Mouse (Mus musculus): ENCODE results near the gene Arhgap31. TPM values are rescaled to one million over a fixed set of nuclear protein-coding genes. Genes with fewer than 3 reads are reported as not detected.
"Not testable (repeated sequence)": the region's sequence is repeated elsewhere in the genome, so short reads cannot be mapped to it uniquely, and the experiment has no call there.

Gene Arhgap31
- polyA plus RNA-seq, 1 experiment, result 7.0 TPM

DNA sequence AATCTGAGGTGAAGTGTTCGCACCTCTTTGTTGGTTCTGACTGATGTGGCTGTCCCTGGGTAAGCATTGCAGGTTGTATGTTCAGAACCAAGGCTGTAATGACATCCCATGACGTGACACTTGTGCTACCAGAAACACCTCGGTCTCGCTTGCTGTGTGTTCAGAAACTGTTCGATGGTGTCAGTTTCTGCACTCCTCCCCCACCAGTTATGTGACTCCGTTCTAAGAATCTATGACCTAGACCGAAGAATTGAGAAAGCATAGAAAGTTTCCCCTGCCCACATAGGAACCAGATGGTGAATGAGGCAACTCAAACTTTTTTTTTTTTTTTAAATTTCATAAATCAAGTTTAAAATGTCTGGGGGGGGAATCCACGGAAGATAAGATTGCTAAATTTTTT lies 34.2 kb downstream of the Arhgap31 start:
- DNase-seq (ENCODE audit: low read depth), result no peak
- TF ChIP-seq CTCF (IDR thresholded peaks at IDR 0.05; ENCODE audit: borderline replicate concordance, extremely low read depth, insufficient read depth, insufficient read length), result no peak
- no peak for TF ChIP-seq POLR2A (IDR thresholded peaks at IDR 0.05; ENCODE audit: borderline replicate concordance, extremely low read depth, insufficient read depth, insufficient read length, poor library complexity, severe bottlenecking)

GRCm38 (mm10) chr16:38677941-38678340 lies 35.1 kb downstream of the Arhgap31 start:
- not testable (repeated sequence) for DNase-seq (ENCODE audit: low read depth)

DNA sequence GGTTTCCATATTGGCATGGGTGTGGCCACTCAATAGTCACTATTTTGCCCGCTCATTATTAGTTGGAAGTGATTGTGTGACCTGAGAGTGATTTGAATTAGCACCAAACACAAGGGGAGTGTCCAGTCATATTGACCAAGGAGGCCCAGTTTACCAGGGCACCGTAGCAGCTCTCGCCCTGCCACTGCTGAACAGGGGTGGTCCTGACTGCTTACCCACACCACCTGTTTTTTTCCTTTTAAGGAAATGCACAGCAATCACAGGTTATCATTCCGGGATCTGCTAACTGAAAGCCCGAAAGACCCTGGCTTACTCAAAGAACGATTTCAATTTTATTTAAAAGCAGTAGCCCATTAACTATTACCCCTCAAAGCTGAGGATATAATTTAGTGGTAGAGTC lies 35.9 kb downstream of the Arhgap31 start:
- DNase-seq (ENCODE audit: low read depth), result no peak
- TF ChIP-seq CTCF (IDR thresholded peaks at IDR 0.05; ENCODE audit: borderline replicate concordance, extremely low read depth, insufficient read depth, insufficient read length), result no peak
- no peak for TF ChIP-seq POLR2A (IDR thresholded peaks at IDR 0.05; ENCODE audit: borderline replicate concordance, extremely low read depth, insufficient read depth, insufficient read length, poor library complexity, severe bottlenecking)

DNA sequence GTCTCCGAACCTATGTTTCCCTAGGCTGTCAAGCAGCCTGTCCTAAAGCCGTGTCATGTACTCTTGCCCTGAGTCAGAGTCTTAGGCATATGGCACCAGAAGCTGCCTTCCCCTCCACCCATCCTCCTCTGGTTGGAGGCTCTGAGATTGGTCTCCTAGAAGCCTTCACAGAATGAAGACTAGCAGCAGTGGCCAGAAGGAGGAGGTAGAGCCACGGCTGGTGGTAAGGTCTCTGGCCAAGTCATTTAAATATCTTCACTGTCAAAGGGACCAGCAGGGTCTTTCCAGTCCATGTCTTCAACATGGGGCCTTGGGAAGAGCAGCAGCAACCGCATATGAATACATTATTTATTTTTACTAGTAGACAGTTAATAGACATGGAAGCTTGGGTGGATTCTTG lies 36.4 kb downstream of the Arhgap31 start:
- TF ChIP-seq POLR2A (IDR thresholded peaks at IDR 0.05; ENCODE audit: borderline replicate concordance, extremely low read depth, insufficient read depth, insufficient read length, poor library complexity, severe bottlenecking) (no peak), CTCF (IDR thresholded peaks at IDR 0.05; ENCODE audit: borderline replicate concordance, extremely low read depth, insufficient read depth, insufficient read length) (no peak)

DNA sequence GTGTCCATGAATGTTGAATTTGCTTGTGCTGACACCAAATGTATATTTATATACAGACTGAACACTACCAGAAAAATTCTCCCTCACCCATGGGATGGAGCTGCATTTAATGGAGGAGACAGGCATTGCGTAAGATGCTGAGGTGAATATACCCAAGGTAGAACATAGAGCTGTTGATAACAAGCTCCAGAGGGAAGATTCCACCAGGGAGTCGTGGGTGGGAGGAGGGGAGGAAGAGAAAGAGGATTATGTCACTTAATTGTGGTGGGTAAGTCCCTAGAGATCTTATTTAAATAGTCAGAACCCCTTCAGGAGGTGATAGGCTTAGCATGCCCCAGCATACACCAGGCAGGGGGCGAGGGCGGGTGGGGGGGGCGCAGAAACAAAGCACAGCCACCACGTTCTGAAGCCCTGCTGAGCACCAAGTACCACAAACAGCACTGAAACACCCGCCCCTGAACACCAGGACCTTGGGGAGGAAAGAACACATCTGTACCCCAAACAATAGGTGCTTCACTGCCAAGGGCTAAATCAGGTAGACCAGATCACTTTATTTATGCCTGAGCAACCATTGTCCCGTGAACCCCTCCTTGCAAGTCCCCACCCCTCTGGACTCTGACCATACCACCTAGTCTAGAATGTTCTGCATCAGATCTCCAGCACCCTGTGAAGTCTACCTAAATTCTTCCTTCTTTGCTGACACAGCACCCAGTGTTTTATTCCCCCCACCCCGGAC lies 37.3 kb downstream of the Arhgap31 start:
- no peak for DNase-seq (ENCODE audit: low read depth)
- TF ChIP-seq POLR2A (IDR thresholded peaks at IDR 0.05; ENCODE audit: borderline replicate concordance, extremely low read depth, insufficient read depth, insufficient read length, poor library complexity, severe bottlenecking) (no peak), CTCF (IDR thresholded peaks at IDR 0.05; ENCODE audit: borderline replicate concordance, extremely low read depth, insufficient read depth, insufficient read length) (no peak)

More for the DNA sequence above, 36.4 kb downstream of the Arhgap31 start:
- DNase-seq (ENCODE audit: low read depth), result no peak

- TF ChIP-seq CTCF (IDR thresholded peaks at IDR 0.05; ENCODE audit: borderline replicate concordance, extremely low read depth, insufficient read depth, insufficient read length), result no peak
- TF ChIP-seq POLR2A (IDR thresholded peaks at IDR 0.05; ENCODE audit: borderline replicate concordance, extremely low read depth, insufficient read depth, insufficient read length, poor library complexity, severe bottlenecking), result no peak
- no peak for DNase-seq (ENCODE audit: low read depth)
These were observed 38.2 kb downstream of the Arhgap31 start for GRCm38 (mm10) chr16:38674891-38675290.

- DNase-seq (ENCODE audit: low read depth), result peak; percentile 93
- no peak for TF ChIP-seq POLR2A (IDR thresholded peaks at IDR 0.05; ENCODE audit: borderline replicate concordance, extremely low read depth, insufficient read depth, insufficient read length, poor library complexity, severe bottlenecking)
- no peak for TF ChIP-seq CTCF (IDR thresholded peaks at IDR 0.05; ENCODE audit: borderline replicate concordance, extremely low read depth, insufficient read depth, insufficient read length)
These were observed 39.6 kb downstream of the Arhgap31 start for GRCm38 (mm10) chr16:38673511-38673910.

DNA sequence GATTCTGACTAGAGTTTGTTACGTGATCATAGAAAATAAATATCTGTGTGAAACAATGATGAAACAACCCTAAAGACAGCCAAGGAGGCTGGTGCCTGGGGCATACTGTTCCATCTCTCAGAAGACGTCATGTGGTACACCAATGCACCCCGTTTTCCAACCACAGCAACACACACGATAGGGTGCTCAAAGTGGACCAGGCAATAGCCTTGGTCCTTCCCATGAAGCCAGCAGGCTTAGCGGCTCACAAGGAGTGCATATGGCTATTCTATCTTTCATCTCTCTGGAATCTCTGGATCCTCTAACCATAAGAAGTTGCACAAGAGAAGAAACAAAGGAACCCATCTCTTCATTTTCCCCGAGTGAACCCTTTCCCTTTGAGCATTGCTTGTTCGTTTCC lies 40.1 kb downstream of the Arhgap31 start:
- no peak for TF ChIP-seq POLR2A (IDR thresholded peaks at IDR 0.05; ENCODE audit: borderline replicate concordance, extremely low read depth, insufficient read depth, insufficient read length, poor library complexity, severe bottlenecking)
- no peak for TF ChIP-seq CTCF (IDR thresholded peaks at IDR 0.05; ENCODE audit: borderline replicate concordance, extremely low read depth, insufficient read depth, insufficient read length)
- DNase-seq (ENCODE audit: low read depth), result no peak

GRCm38 (mm10) chr16:38672370-38672769 lies 40.7 kb downstream of the Arhgap31 start:
- no peak for DNase-seq (ENCODE audit: low read depth)
- no peak for TF ChIP-seq POLR2A (IDR thresholded peaks at IDR 0.05; ENCODE audit: borderline replicate concordance, extremely low read depth, insufficient read depth, insufficient read length, poor library complexity, severe bottlenecking)
- TF ChIP-seq CTCF (IDR thresholded peaks at IDR 0.05; ENCODE audit: borderline replicate concordance, extremely low read depth, insufficient read depth, insufficient read length), result no peak

- TF ChIP-seq POLR2A (IDR thresholded peaks at IDR 0.05; ENCODE audit: borderline replicate concordance, extremely low read depth, insufficient read depth, insufficient read length, poor library complexity, severe bottlenecking), result no peak
- no peak for TF ChIP-seq CTCF (IDR thresholded peaks at IDR 0.05; ENCODE audit: borderline replicate concordance, extremely low read depth, insufficient read depth, insufficient read length)
- DNase-seq (ENCODE audit: low read depth), result peak; percentile 81
These were observed 42.3 kb downstream of the Arhgap31 start for GRCm38 (mm10) chr16:38670621-38671390.

- DNase-seq (ENCODE audit: low read depth), result no peak
These were observed 44.0 kb downstream of the Arhgap31 start for GRCm38 (mm10) chr16:38668871-38669675.

More at GRCm38 (mm10) chr16:38668871-38669675, 44.0 kb downstream of the Arhgap31 start:
- TF ChIP-seq CTCF (IDR thresholded peaks at IDR 0.05; ENCODE audit: borderline replicate concordance, extremely low read depth, insufficient read depth, insufficient read length) (no peak), POLR2A (IDR thresholded peaks at IDR 0.05; ENCODE audit: borderline replicate concordance, extremely low read depth, insufficient read depth, insufficient read length, poor library complexity, severe bottlenecking) (no peak)
